Mouse (Mus musculus): ENCODE results near the gene Tecta.

DNA sequence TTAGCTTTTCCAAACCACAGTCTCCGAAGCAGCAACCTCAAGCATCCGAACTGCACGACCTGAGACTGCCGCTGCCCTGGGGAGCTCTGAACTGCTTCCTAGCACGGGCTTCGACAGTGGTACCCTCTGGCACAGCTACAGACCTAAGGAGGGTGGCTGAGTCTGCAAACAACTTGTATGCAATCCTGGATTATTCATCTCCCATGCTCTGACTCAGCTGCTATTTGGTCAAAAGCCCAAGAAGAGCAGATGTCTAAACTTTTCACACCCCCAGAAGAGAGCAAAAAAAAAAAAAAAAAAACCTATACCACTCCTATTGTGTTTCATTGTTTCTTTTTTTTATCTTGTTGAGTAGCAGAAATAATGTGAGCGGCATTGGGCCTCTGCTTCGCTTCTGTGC is 5.4 kb downstream of the Tecta start:
- TF ChIP-seq CTCF (IDR thresholded peaks at IDR 0.05; ENCODE audit: control insufficient read depth, insufficient read depth, insufficient read length) (no peak), MAX (IDR thresholded peaks at IDR 0.05) (no peak)
